Mouse (Mus musculus) midbrain, embryonic 11.5 days (tissue): ENCODE data around the gene Eps15l1. TPM values are rescaled to one million over a fixed set of nuclear protein-coding genes. Genes with fewer than 3 reads are reported as not detected.

ENCODE experiments used
- ATAC-seq: fragments of 200-750 bp; cut with Nextera tagmentation; 2 replicates; pipeline ENCODE4 v1.8.0; 2017; ENCODE audit warnings: moderate TSS enrichment, moderate library complexity; ENCODE audit not compliant: low FRiP score
- DNase-seq: peaks from one replicate; pipeline ENCODE4 v3.0.0; 2015; ENCODE audit warnings: low spot score; ENCODE audit errors: missing footprints
- H3K27ac ChIP-seq: fragments of 300-500 bp; sonication (generic); 2 replicates; pipeline ENCODE4 v1.5.1; 2014; ENCODE audit warnings: low read depth, low read length
- H3K27me3 ChIP-seq: fragments of 300-500 bp; sonication (generic); 2 replicates; pipeline ENCODE4 v1.6.1; 2014; ENCODE audit warnings: mild to moderate bottlenecking, low read length, moderate library complexity, mixed read lengths; ENCODE audit not compliant: control insufficient read depth, insufficient read depth
- H3K36me3 ChIP-seq: fragments of 300-500 bp; sonication (generic); 2 replicates; pipeline ENCODE4 v1.6.1; 2014; ENCODE audit warnings: mild to moderate bottlenecking, low read length, moderate library complexity, mixed read lengths; ENCODE audit not compliant: control insufficient read depth, insufficient read depth
- H3K4me1 ChIP-seq: fragments of 300-500 bp; sonication (generic); 2 replicates; pipeline ENCODE4 v1.6.1; 2014; ENCODE audit warnings: low read length; ENCODE audit not compliant: control insufficient read depth, insufficient read depth
- H3K4me2 ChIP-seq: fragments of 300-500 bp; sonication (generic); 2 replicates; pipeline ENCODE4 v1.6.1; 2014; ENCODE audit warnings: mild to moderate bottlenecking, moderate library complexity
- H3K4me3 ChIP-seq: fragments of 300-500 bp; sonication (generic); 2 replicates; pipeline ENCODE4 v1.5.1; 2014; ENCODE audit warnings: low read depth, low read length
- H3K9ac ChIP-seq: fragments of 300-500 bp; sonication (generic); 2 replicates; pipeline ENCODE4 v1.6.1; 2014; ENCODE audit warnings: low read length
- H3K9me3 ChIP-seq: fragments of 300-500 bp; sonication (generic); 2 replicates; pipeline ENCODE4 v1.6.1; 2016; ENCODE audit warnings: low read length; ENCODE audit not compliant: control insufficient read depth
- WGBS: fragments of 180-500 bp; shearing (Covaris S2); extraction: QIAGEN DNeasy Blood & Tissue Kit; methylation state at CpG from one replicate; pipeline ENCODE4 v1.1.7; 2014; 5-methylcytosine and 5-hydroxymethylcytosine counted together
- polyA plus RNA-seq: library from polyadenylated mRNA; unstranded; fragments of >200 nt; fragmentation: Nextera tagmentation; extraction: Ambion mirVana; gene quantifications from 2 replicates; pipeline ENCODE4 v1.2.1, GENCODE M21; 2014

Eps15l1 gene
- polyA plus RNA-seq, 1 experiment from 2014 or later: 71.3 TPM

DNA sequence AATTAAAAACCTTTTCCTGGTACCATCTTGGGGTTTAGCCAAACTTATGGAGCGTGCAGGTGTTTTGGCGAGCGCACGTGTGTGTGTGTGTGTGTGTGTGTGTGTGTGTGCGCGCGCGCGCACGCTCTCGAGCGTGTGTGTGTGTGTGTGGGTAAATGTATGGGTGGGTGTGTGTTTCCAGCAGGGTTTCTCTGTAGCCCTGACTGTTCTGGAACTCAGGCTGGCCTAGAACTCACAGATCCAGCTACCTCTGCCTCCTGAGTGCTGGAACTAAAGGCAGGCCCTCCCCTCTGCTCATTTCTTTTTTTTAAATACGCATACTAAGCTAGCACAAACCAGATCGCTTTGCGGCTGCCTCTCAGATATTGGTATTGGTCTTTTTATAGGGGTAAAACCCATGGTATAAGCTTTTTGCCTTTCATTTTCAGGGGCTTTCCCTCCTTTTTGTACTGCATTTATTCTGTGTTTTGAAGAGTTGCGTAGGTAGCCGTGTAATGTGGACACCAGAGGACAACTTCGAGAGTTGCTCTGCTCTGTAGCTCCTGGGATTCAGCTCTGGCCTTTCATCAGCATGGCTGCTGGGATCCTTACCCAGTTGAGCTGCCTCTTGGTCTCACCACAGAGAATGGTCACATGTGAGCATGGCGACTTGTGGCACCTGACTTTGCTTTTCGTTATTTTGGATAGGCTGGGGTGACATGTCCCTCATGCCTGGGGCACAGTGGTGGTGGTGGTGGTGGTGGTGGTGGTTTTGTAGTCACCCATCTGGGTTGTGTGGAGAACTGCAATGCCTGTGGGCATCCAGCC lies 99.4 kb downstream of the Eps15l1 start:
- peaks cover 9% of the 10 kb centered on the region for H3K4me1 ChIP-seq
- peaks cover 33% of the 10 kb centered on the region for H3K27me3 ChIP-seq
- no peaks in the 10 kb centered on the region for H3K36me3 ChIP-seq
- H3K9ac ChIP-seq: no peak overlapping the region
- 89% methylated on average over 20 of the region's 20 CpGs for WGBS
- no peak overlapping the region for H3K4me2 ChIP-seq
- DNase-seq: no peak
- no peaks in the 10 kb centered on the region for H3K9me3 ChIP-seq
- H3K4me3 ChIP-seq: no peak overlapping the region
- no peak overlapping the region for H3K27ac ChIP-seq
- ATAC-seq: no peak

- H3K27me3 ChIP-seq: peaks cover 33% of the 10 kb centered on the region
- no peak overlapping the region for H3K27ac ChIP-seq
- H3K4me3 ChIP-seq: no peak overlapping the region
- H3K9me3 ChIP-seq: no peaks in the 10 kb centered on the region
- ATAC-seq (no peak), DNase-seq (no peak)
- WGBS: 64% methylated on average over 25 of the region's 25 CpGs
- peaks cover 14% of the 10 kb centered on the region for H3K4me1 ChIP-seq
- no peak overlapping the region for H3K9ac ChIP-seq
- H3K36me3 ChIP-seq: no peaks in the 10 kb centered on the region
- H3K4me2 ChIP-seq: no peak overlapping the region
These were observed 100.3 kb downstream of the Eps15l1 start for GRCm38 (mm10) chr8:72320803-72321583.

DNA sequence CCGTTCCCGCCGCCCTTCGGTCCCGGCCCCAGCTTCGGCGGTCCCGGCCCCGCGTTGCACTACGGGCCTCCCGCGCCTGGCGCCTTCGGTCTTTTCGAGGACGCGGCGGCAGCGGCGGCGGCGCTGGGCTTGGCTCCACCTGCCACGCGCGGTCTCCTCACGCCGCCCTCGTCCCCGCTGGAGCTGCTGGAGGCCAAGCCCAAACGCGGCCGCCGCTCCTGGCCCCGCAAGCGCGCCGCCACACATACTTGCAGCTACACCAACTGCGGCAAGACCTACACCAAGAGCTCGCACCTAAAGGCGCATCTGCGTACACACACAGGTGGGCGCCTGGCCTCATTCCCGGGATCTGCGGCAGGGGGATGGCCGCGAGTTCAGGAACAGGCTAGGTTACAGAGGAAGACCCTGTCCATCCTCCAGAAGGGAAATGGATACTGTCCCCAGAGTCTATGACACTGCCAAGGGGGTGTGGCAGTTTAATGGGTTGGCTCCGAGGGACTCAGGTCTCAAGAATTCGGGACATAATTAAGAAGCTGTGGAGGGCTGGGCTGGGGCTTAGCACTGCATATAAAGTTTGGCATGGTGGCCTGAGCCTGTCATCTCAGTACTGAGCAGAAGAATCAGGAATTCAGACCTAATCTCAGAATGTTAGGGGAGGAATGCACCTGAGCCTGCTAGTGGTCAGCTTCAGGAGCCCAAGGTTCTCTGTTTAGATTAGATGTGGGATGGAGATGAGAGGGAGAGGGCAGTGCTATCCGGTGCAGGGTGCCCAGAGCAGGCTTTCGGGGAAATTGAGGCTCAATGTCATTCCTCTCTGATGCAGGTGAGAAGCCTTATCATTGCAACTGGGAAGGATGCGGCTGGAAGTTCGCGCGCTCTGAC lies 101.1 kb downstream of the Eps15l1 start:
- Histone ChIP-seq H3K4me2 (peak overlapping the region; percentile 71), H3K9me3 (no peaks in the 10 kb centered on the region), H3K4me1 (peaks cover 15% of the 10 kb centered on the region), H3K4me3 (peak overlapping the region; percentile 37), H3K27me3 (peaks cover 33% of the 10 kb centered on the region), H3K36me3 (no peaks in the 10 kb centered on the region), H3K27ac (no peak overlapping the region), H3K9ac (peak overlapping the region; percentile 41; the same call in 1 of the 2 replicates)
- peak; percentile 90 for DNase-seq
- ATAC-seq: no peak
- WGBS: 9% methylated on average over 50 of the region's 55 CpGs

DNA sequence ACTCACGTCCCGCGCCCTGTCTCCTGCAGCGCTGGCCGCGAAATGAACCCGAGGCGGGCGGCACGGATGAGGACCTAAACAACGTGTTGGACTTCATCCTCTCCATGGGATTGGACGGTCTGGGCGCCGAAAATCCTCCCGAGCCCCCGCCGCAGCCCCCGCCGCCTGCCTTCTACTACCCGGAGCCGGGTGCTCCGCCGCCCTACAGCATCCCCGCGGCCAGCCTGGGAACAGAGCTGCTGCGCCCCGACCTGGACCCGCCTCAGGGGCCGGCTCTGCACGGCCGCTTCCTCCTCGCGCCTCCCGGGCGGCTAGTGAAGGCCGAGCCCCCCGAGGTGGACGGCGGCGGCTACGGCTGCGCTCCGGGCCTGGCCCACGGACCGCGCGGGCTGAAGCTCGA lies 101.9 kb downstream of the Eps15l1 start:
- no peak for DNase-seq
- peaks cover 33% of the 10 kb centered on the region for H3K27me3 ChIP-seq

GRCm38 (mm10) chr8:72318801-72319322 lies 102.4 kb downstream of the Eps15l1 start, which contains the start of gene Klf2:
Gene Klf2, plus strand, starts transcription at chr8:72319033.
- peaks cover 33% of the 10 kb centered on the region for H3K27me3 ChIP-seq
- ATAC-seq (peak; percentile 93), DNase-seq (peak; percentile 99)
- H3K27ac ChIP-seq: no peak within 1 kb of the TSS
- H3K4me3 ChIP-seq: peak within 1 kb of the TSS; percentile 37
- H3K4me2 ChIP-seq: peak within 1 kb of the TSS; percentile 71
- no peaks in the 10 kb centered on the region for H3K9me3 ChIP-seq
- peaks cover 15% of the 10 kb centered on the region for H3K4me1 ChIP-seq
- WGBS: under 1% methylated on average over 46 of the region's 46 CpGs
- H3K9ac ChIP-seq: peak within 1 kb of the TSS; percentile 41; the same call in 1 of the 2 replicates
- no peaks in the 10 kb centered on the region for H3K36me3 ChIP-seq

More for the DNA sequence above, 101.9 kb downstream of the Eps15l1 start:
- 2% methylated on average over 46 of the region's 48 CpGs for WGBS
- H3K4me1 ChIP-seq: peaks cover 15% of the 10 kb centered on the region
- peak overlapping the region; percentile 41; the same call in 1 of the 2 replicates for H3K9ac ChIP-seq
- peak overlapping the region; percentile 71 for H3K4me2 ChIP-seq
- H3K36me3 ChIP-seq: no peaks in the 10 kb centered on the region
- peak overlapping the region; percentile 37 for H3K4me3 ChIP-seq
- H3K9me3 ChIP-seq: no peaks in the 10 kb centered on the region
- no peak overlapping the region for H3K27ac ChIP-seq
- peak; percentile 15 for ATAC-seq

DNA sequence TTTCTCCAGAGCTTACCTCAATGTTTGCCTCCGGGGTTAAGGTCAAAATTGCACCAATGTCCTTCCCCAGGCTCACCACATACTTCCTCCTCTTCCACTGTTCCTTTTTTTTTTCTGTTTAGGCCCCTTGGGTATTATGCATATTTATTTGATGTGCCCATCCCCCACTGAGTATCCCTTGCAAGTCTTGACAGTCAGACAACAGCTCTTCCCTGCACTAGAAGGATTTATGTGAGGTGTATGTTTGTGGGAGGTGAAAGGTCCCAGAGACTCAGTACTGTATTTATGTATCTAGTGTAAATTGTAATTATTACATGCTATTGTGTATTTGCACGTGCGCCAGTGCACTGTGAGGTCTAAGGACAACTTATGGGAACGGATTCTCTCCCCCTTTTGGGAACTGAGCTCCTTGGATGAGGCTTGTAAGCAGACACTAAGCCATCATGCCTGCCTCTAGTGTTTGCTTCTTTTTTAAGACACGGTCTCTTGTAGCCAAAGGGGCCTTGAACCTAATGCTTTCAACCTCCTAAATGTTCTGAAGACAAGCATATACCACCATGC lies 103.4 kb downstream of the Eps15l1 start:
- 46% methylated on average over 5 of the region's 5 CpGs for WGBS
- DNase-seq: no peak
- no peak for ATAC-seq
- Histone ChIP-seq H3K9me3 (no peaks in the 10 kb centered on the region), H3K4me1 (peaks cover 15% of the 10 kb centered on the region), H3K4me3 (no peak overlapping the region), H3K36me3 (no peaks in the 10 kb centered on the region), H3K4me2 (no peak overlapping the region), H3K27me3 (peaks cover 33% of the 10 kb centered on the region), H3K9ac (no peak overlapping the region), H3K27ac (no peak overlapping the region)

GRCm38 (mm10) chr8:72316053-72316695 lies 105.1 kb downstream of the Eps15l1 start:
- 17% methylated on average over 10 of the region's 10 CpGs for WGBS
- no peak for DNase-seq

More at GRCm38 (mm10) chr8:72316053-72316695, 105.1 kb downstream of the Eps15l1 start:
- no peaks in the 10 kb centered on the region for H3K36me3 ChIP-seq
- no peak overlapping the region for H3K9ac ChIP-seq
- no peak overlapping the region for H3K4me3 ChIP-seq
- H3K9me3 ChIP-seq: no peaks in the 10 kb centered on the region
- H3K27me3 ChIP-seq: peaks cover 27% of the 10 kb centered on the region
- no peak overlapping the region for H3K4me2 ChIP-seq
- ATAC-seq: no peak
- H3K4me1 ChIP-seq: peaks cover 15% of the 10 kb centered on the region
- no peak overlapping the region for H3K27ac ChIP-seq
